Mouse (Mus musculus): ENCODE results near the gene Trim80.
"Not testable (repeated sequence)": the region's sequence is repeated elsewhere in the genome, so short reads cannot be mapped to it uniquely, and the experiment has no call there.

GRCm38 (mm10) chr11:115496559-115496958, 56.2 kb downstream of the Trim80 start:
- TF ChIP-seq CTCF (IDR thresholded peaks at IDR 0.05; ENCODE audit: control insufficient read depth, insufficient read depth, insufficient read length); MAX (IDR thresholded peaks at IDR 0.05): not testable (repeated sequence)

All from C2C12 (cell line).